In genomic region chr5:74455510-74456269, GRCm38 (mm10) we compare ENCODE assay signal across 10 mouse cellular contexts.
DNase-seq lines count a peak whose midpoint lies in the region; ATAC-seq lines count a peak whose summit lies in the region.
"Had no signal": no experiment of that assay in that cellular context is flagged by ENCODE, and none has a peak within 500 bp of the region (broad histone marks: within the 10 kb centered on the region; RNA-seq: fewer than 3 reads in every experiment).

No protein-coding gene starts in this region.

- 0 out of 2 replicates have a peak, but pooled peaks cover 4% of the 10 kb centered on the region for H3K4me1 ChIP-seq in kidney, embryonic 15.5 days

- H3K9ac ChIP-seq in kidney, embryonic 15.5 days: no peak overlapping the region

- peak overlapping the region; percentile 72; the same call in 1 of the 2 replicates for H3K27ac ChIP-seq in kidney, embryonic 15.5 days

- H3K9me3 ChIP-seq in kidney, embryonic 15.5 days (replicated peaks): no peaks in the 10 kb centered on the region

- H3K4me3 ChIP-seq in kidney, embryonic 15.5 days (replicated peaks): no peak overlapping the region

- ATAC-seq in kidney, embryonic 15.5 days (replicated peaks; ENCODE audit: low FRiP score): peak; percentile 82

- no peaks in the 10 kb centered on the region for H3K36me3 ChIP-seq in kidney, embryonic 15.5 days

- DNase-seq in kidney, adult 11 months: no peak
- DNase-seq in B cell, adult 2 months: peak; percentile 15 to 26
- peak; percentile 39 for DNase-seq in NIH3T3 (ENCODE audit: low read depth)
- peak; percentile 35 for DNase-seq in kidney, postnatal 10 days
- DNase-seq in adrenal gland, postnatal 36 days: no peak
- DNase-seq in adrenal gland, postnatal 4 days (ENCODE audit: low spot score in 2 of 2): no peak
- DNase-seq in left cerebral cortex, adult 9 months (ENCODE audit: low spot score in 2 of 2): no peak
- DNase-seq: adrenal gland, postnatal 10 days; layer of hippocampus, adult 9-11 months had no signal

- H3K27me3 ChIP-seq in kidney, embryonic 15.5 days: no peaks in the 10 kb centered on the region

- H3K4me2 ChIP-seq in kidney, embryonic 15.5 days: no peak overlapping the region

- WGBS in kidney, embryonic 15.5 days: 77% methylated on average over 6 of the region's 6 CpGs

Comparison
In these comparisons a context has a peak if more than half of its experiments do, and no peak if none do; other contexts are left out.
1. DNase-seq: peak in B cell, adult 2 months (2 of 2), NIH3T3 (single experiment) and kidney, postnatal 10 days (single experiment); none in kidney, adult 11 months (single experiment), adrenal gland, postnatal 36 days (0 of 2), adrenal gland, postnatal 4 days (0 of 2) and left cerebral cortex, adult 9 months (0 of 2).